ENCODE assay signal across 9 mouse cellular contexts in genomic region chr6:32355559-32355958, GRCm38 (mm10).
A peak's percentile ranks its signal among the peaks of the same experiment; 100 is the strongest.
DNase-seq lines count a peak whose midpoint lies in the region; ATAC-seq lines count a peak whose summit lies in the region.
"Had no signal": no experiment of that assay in that cellular context is flagged by ENCODE, and none has a peak within 500 bp of the region (broad histone marks: within the 10 kb centered on the region; RNA-seq: fewer than 3 reads in every experiment).

No protein-coding gene starts in this region.

- no peak for ATAC-seq in granulocyte monocyte progenitor cell, adult 5-6 weeks (replicated peaks; ENCODE audit: poor library complexity, severe bottlenecking)

- intact Hi-C loops in left cerebral cortex, postnatal 4 days (cut with DNase I): no loop called here
- intact Hi-C loops in left cerebral cortex, postnatal 25 days (cut with DNase I): loop anchor here (5.0 kb wide), 1 partner anchor 97 kb away; no protein-coding TSS in a partner anchor

- peak; percentile 91 for DNase-seq in heart, adult 11 months
- no peak for DNase-seq in heart, adult 18-20 months
- peak; percentile 67 for DNase-seq in left cerebral cortex, postnatal 4 days
- no peak for DNase-seq in left cerebral cortex, postnatal 25 days (ENCODE audit: low spot score in 2 of 2)
- peak; percentile 11 to 37 for DNase-seq in adrenal gland, postnatal 36 days
- peak; percentile 49 for DNase-seq in kidney, adult 9 months
- no peak for DNase-seq in thymus, adult 18-20 months
- DNase-seq: thymus, postnatal 14 days had no signal

Comparison
In these comparisons a context has a peak if more than half of its experiments do, and no peak if none do; other contexts are left out.
1. DNase-seq: peak in heart, adult 11 months (single experiment), left cerebral cortex, postnatal 4 days (single experiment), adrenal gland, postnatal 36 days (2 of 2) and kidney, adult 9 months (single experiment); none in heart, adult 18-20 months (0 of 2), left cerebral cortex, postnatal 25 days (0 of 2) and thymus, adult 18-20 months (0 of 2).